Mouse (Mus musculus) MEL (cell line): ENCODE results near the gene Wdr59.

Experiments used
- CHD1 ChIP-seq: IDR thresholded peaks from 2 replicates; pipeline ENCODE4 v1.6.1; 2012; ENCODE audit warnings: low read depth, mild to moderate bottlenecking, inconsistent platforms, low read length, improper control_type of control experiment
- CHD2 ChIP-seq: IDR thresholded peaks from 2 replicates; pipeline ENCODE4 v1.6.1; 2011; ENCODE audit warnings: low read length, improper control_type of control experiment
- CTCF ChIP-seq, 3 experiments: IDR thresholded peaks in 2 of 3; conservative IDR thresholded peaks in 1 of 3; 2 replicates each; pipeline ENCODE4 v1.5.1; 2011 to 2012; ENCODE audit warnings: low read length in 3 of 3, low read depth in 2 of 3, mild to moderate bottlenecking in 2 of 3, improper control_type of control experiment in 1 of 3, inconsistent platforms in 1 of 3, mixed read lengths in 1 of 3, moderate library complexity in 1 of 3; ENCODE audit not compliant: control insufficient read depth in 1 of 3, insufficient read depth in 1 of 3, poor library complexity in 1 of 3, severe bottlenecking in 1 of 3
- E2F4 ChIP-seq: IDR thresholded peaks from 2 replicates; pipeline ENCODE4 v1.6.1; 2011; ENCODE audit warnings: low read depth, low read length, improper control_type of control experiment, borderline replicate concordance
- GABPA ChIP-seq: IDR thresholded peaks from 2 replicates; pipeline ENCODE4 v1.6.1; 2012; ENCODE audit warnings: low read depth, mild to moderate bottlenecking, inconsistent platforms, low read length, improper control_type of control experiment, moderate library complexity
- GATA1 ChIP-seq: IDR thresholded peaks from 2 replicates; pipeline ENCODE4 v1.6.1; 2011; ENCODE audit warnings: low read depth, low read length, improper control_type of control experiment
- KAT2A ChIP-seq: conservative IDR thresholded peaks from 2 replicates; pipeline ENCODE4 v1.6.1; 2012; ENCODE audit warnings: low read depth, low read length, improper control_type of control experiment, inconsistent platforms
- MEF2A ChIP-seq: IDR thresholded peaks from 2 replicates; pipeline ENCODE4 v1.6.1; 2014; ENCODE audit warnings: low read depth, mild to moderate bottlenecking, inconsistent platforms, low read length, improper control_type of control experiment; ENCODE audit not compliant: poor library complexity, insufficient replicate concordance, severe bottlenecking; ENCODE audit errors: extremely low read depth
- POLR2A ChIP-seq, 2 experiments: IDR thresholded peaks; 2 replicates each; pipeline ENCODE4 v1.6.1; 2011 to 2012; ENCODE audit warnings: low read length in 2 of 2, mild to moderate bottlenecking in 2 of 2, control low read depth in 1 of 2, improper control_type of control experiment in 1 of 2, low read depth in 1 of 2, moderate library complexity in 1 of 2; ENCODE audit not compliant: control insufficient read depth in 1 of 2, insufficient read depth in 1 of 2, poor library complexity in 1 of 2
- TAL1 ChIP-seq: IDR thresholded peaks from 2 replicates; pipeline ENCODE4 v1.6.1; 2012; ENCODE audit warnings: mild to moderate bottlenecking, inconsistent platforms, low read length, moderate library complexity, mixed read lengths
- USF1 ChIP-seq: IDR thresholded peaks from 2 replicates; pipeline ENCODE4 v1.6.1; 2014; ENCODE audit warnings: low read depth, mild to moderate bottlenecking, inconsistent platforms, low read length, improper control_type of control experiment, moderate library complexity
- USF2 ChIP-seq, 2 experiments: IDR thresholded peaks; 2 replicates each; pipeline ENCODE4 v1.6.1; 2011 to 2012; ENCODE audit warnings: improper control_type of control experiment in 2 of 2, low read length in 2 of 2, borderline replicate concordance in 1 of 2, inconsistent platforms in 1 of 2, low read depth in 1 of 2, mild to moderate bottlenecking in 1 of 2; ENCODE audit not compliant: insufficient read depth in 1 of 2
- ZMIZ1 ChIP-seq: IDR thresholded peaks from 2 replicates; pipeline ENCODE4 v1.6.1; 2012; ENCODE audit warnings: low read depth, mild to moderate bottlenecking, inconsistent platforms, low read length, improper control_type of control experiment, moderate library complexity

- no peak for TF ChIP-seq ZMIZ1
- TF ChIP-seq USF1, result no peak
- TF ChIP-seq USF2 (IDR thresholded peaks at IDR 0.05; ENCODE audit: borderline replicate concordance in 1 of 2, insufficient read depth in 1 of 2, low read depth in 1 of 2, low read length in 2 of 2), result no peak
- no peak for TF ChIP-seq GABPA
- TF ChIP-seq CHD2, result no peak
- TF ChIP-seq E2F4, result no peak
- TF ChIP-seq CTCF (IDR thresholded peaks at IDR 0.05 in 2 of 3, conservative IDR thresholded peaks at IDR 0.05 in 1 of 3; ENCODE audit: control insufficient read depth in 1 of 3, insufficient read depth in 1 of 3, low read depth in 2 of 3, low read length in 3 of 3, poor library complexity in 1 of 3, severe bottlenecking in 1 of 3), result no peak
- TF ChIP-seq KAT2A, result no peak
- TF ChIP-seq MEF2A, result no peak
- no peak for TF ChIP-seq POLR2A (IDR thresholded peaks at IDR 0.05; ENCODE audit: control insufficient read depth in 1 of 2, insufficient read depth in 1 of 2, low read depth in 1 of 2, low read length in 2 of 2, poor library complexity in 1 of 2)
- no peak for TF ChIP-seq GATA1
- no peak for TF ChIP-seq CHD1
- TF ChIP-seq TAL1, result no peak
Observed at GRCm38 (mm10) chr8:111419171-111419570, 102.7 kb downstream of the Wdr59 start.
